Mouse (Mus musculus): Measurements from ENCODE around the gene P2ry6.

The P2ry6 gene

GRCm38 (mm10) chr7:100911246-100911770 is 63.1 kb downstream of the P2ry6 start:
- DNase-seq = peak; percentile 44 to 61

GRCm38 (mm10) chr7:100908567-100908966 is 65.9 kb downstream of the P2ry6 start:
- peak in 1 of 2 experiments; percentile 46 for DNase-seq

DNA sequence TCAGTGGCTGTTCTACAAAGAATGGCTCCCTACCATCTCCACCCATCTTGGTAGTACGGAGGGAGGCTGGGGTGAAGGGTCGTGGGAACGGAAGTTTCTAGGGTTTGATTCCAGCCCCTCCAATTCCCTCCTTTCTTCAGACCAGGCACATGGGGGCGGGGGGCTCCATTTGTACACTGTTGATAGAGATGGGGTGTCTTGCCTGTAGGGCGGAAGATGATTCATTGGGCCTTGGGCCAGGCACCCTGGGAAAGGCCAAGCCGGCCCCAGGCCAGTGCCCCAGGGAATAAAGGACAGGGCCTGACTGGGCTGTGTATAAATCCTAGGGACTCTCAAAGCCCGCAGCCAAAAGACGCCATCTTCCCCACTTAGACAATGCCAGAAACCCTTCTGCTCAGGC is 66.4 kb downstream of the P2ry6 start:
- peak; percentile 47 to 52 for DNase-seq

DNA sequence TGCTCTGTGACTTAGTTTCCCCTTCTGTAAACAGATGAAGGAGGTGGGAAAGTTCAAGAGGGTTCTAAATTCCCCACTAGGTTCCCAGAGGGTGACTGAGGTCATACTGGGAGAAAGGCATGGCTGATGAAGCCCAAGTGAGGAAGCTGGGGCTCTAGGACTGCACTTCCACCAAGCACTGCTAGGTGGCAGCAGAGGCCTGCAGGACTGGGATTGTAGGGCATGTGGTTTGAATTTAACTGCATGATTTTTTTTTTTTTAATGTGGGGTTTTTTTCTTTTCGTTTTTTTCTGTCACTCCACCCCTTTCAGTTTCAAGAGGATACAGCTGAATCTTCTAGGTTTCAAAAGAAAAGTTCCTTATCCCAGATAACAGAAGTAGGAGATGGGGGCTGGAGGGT is 67.2 kb downstream of the P2ry6 start:
- peak; percentile 78 to 81 for DNase-seq

GRCm38 (mm10) chr7:100906029-100906789 is 68.2 kb downstream of the P2ry6 start:
- no peak for DNase-seq

- no peak for DNase-seq
Observed at GRCm38 (mm10) chr7:100905037-100905436, 69.4 kb downstream of the P2ry6 start.

- no peak for DNase-seq
Observed at GRCm38 (mm10) chr7:100904612-100905011, 69.8 kb downstream of the P2ry6 start.

- DNase-seq = no peak
Observed at GRCm38 (mm10) chr7:100902451-100903137, 71.9 kb downstream of the P2ry6 start.

DNA sequence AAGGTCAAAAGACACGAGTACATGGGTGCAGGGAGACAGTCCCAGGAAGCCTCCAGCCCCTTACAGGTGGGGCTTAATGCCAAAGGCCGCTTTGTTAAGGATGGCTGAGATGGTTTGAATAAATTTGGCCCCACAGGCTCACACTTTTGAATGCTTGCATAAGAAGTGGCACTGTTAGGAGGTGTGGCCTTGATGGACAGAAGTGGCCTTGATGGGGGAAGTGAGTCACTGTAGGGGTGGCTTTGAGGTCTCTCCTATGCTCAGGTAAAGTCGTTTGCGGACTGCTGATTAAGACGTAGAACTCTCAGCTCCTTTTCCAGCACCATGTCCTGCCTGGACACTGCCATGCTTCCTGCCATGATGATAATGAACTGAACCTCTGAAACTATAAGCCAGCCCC is 76.6 kb downstream of the P2ry6 start:
- DNase-seq = no peak

DNA sequence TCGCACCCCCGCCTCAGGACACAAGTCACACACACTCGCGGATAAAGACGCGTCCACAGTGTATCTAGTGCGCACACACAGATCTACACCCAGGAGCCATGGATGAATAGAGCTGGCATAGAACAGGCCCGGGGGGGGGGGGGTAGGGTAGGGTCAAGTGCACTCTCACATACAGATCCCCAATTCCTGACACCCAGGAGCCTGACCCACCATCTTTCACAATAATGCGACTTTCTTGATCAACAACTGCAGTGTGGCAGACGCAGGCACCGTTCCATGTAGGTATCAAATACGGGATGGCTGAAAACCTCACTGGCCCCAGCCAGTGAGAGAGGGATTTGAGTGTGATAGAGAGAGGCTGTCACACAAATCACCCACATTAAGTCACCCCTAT is 79.6 kb downstream of the P2ry6 start:
- no peak for DNase-seq

DNA sequence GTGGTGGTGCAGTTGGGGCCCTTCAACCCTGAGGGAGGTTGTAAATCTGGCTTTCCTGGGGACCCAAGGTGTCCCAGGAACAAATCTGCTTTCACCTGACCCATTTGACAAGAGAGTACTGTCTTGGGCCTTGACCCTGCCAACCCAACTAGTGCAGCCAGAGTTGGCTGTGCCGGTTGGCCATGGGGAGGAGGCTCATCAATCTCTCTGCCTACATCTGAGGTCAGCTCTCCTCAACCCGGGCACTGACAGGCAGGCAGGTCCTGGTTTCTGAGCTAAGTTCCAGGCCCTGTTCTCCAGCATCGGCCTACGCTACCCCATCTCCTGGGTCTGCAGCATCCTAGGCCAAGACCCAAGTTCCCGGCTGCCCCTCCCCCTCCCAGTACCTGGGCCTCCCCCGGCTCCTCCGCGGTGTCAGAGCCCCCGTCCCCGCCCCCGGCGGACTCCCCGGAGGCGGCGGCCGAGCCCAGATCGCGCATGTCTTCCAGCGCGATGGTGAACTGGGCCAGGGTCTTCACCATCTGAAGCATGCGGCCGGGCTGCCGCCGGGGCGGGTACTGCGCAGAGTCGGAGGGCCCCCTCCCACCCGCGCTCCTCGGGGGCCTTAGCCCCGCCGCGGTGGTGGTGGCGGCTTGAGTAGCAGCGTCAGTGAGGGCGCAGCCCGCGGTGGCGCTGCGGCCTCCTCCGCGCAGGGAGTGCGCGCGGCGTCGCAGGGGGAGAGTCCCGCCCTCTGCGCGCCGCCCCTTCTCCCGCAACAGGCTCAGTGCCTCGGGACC is 80.2 kb downstream of the P2ry6 start:
- no peak for DNase-seq

- DNase-seq = peak in 1 of 2 experiments; percentile 33
Observed at GRCm38 (mm10) chr7:100893249-100894056, 81.0 kb downstream of the P2ry6 start.

All from lung, adult 18-20 months (tissue).